Mouse (Mus musculus) neural tube, embryonic 14.5 days (tissue): ENCODE results near the gene Cfap70. TPM values are rescaled to one million over a fixed set of nuclear protein-coding genes. Genes with fewer than 3 reads are reported as not detected.

Experiments used
- ATAC-seq: fragments of 200-750 bp; cut with Nextera tagmentation; 2 replicates; pipeline ENCODE4 v1.8.0; 2017; ENCODE audit warnings: low read depth, mild to moderate bottlenecking, moderate TSS enrichment, moderate library complexity
- H3K27ac ChIP-seq: fragments of 300-500 bp; sonication (generic); 2 replicates; pipeline ENCODE4 v1.5.1; 2014; ENCODE audit warnings: low read depth, mild to moderate bottlenecking, control low read depth, low read length, moderate library complexity, mixed read lengths
- H3K27me3 ChIP-seq: fragments of 300-500 bp; sonication (generic); 2 replicates; pipeline ENCODE4 v1.6.1; 2014; ENCODE audit warnings: low read length; ENCODE audit not compliant: control insufficient read depth, insufficient read depth
- H3K36me3 ChIP-seq: fragments of 300-500 bp; sonication (generic); 2 replicates; pipeline ENCODE4 v1.6.1; 2014; ENCODE audit warnings: low read length, mixed read lengths; ENCODE audit not compliant: control insufficient read depth, insufficient read depth
- H3K4me1 ChIP-seq: fragments of 300-500 bp; sonication (generic); 2 replicates; pipeline ENCODE4 v1.6.1; 2014; ENCODE audit warnings: low read length; ENCODE audit not compliant: control insufficient read depth, insufficient read depth
- H3K4me2 ChIP-seq: fragments of 300-500 bp; sonication (generic); 2 replicates; pipeline ENCODE4 v1.6.1; 2014; ENCODE audit warnings: mild to moderate bottlenecking, low read depth, low read length, control low read depth
- H3K4me3 ChIP-seq: fragments of 300-500 bp; sonication (generic); 2 replicates; pipeline ENCODE4 v1.5.1; 2014; ENCODE audit warnings: low read depth, low read length, control low read depth, mixed read lengths
- H3K9ac ChIP-seq: fragments of 300-500 bp; sonication (generic); replicated peaks from 2 replicates; pipeline ENCODE4 v1.6.1; 2014; ENCODE audit warnings: low read depth, mild to moderate bottlenecking, control low read depth, low read length, mixed read lengths
- H3K9me3 ChIP-seq: fragments of 300-500 bp; sonication (generic); 2 replicates; pipeline ENCODE4 v1.6.1; 2016; ENCODE audit warnings: low read length; ENCODE audit not compliant: control insufficient read depth
- WGBS: fragments of 180-500 bp; shearing (Covaris S2); extraction: QIAGEN DNeasy Blood & Tissue Kit; methylation state at CpG from one replicate; pipeline ENCODE4 v1.1.7; 2014; 5-methylcytosine and 5-hydroxymethylcytosine counted together
- polyA plus RNA-seq: library from polyadenylated mRNA; unstranded; fragments of >200 nt; fragmentation: Nextera tagmentation; extraction: Ambion mirVana; gene quantifications from 2 replicates; pipeline ENCODE4 v1.2.1, GENCODE M21; 2014

Gene Cfap70
- 1.2 and 1.9 TPM in 2 replicates for polyA plus RNA-seq

- Histone ChIP-seq H3K27me3 (no peaks in the 10 kb centered on the region), H3K27ac (no peak within 1 kb of the TSS), H3K4me1 (no peaks in the 10 kb centered on the region), H3K36me3 (no peaks in the 10 kb centered on the region), H3K4me3 (peak within 1 kb of the TSS; percentile 29), H3K9ac (0 out of 2 replicates have a peak within 1 kb of the TSS, but pooled peaks have one; percentile 2), H3K4me2 (peak within 1 kb of the TSS; percentile 58), H3K9me3 (no peaks in the 10 kb centered on the region)
- ATAC-seq: peak; percentile 79
- WGBS: 4% methylated on average over 15 of the region's 15 CpGs
Observed at GRCm38 (mm10) chr14:20451765-20452331, at the start of gene Cfap70. Gene Cfap70, minus strand, starts transcription at chr14:20452226.

- Histone ChIP-seq H3K4me2 (no peak overlapping the region), H3K4me1 (no peaks in the 10 kb centered on the region), H3K9ac (no peak overlapping the region), H3K36me3 (peaks cover 21% of the 10 kb centered on the region), H3K4me3 (no peak overlapping the region), H3K27me3 (no peaks in the 10 kb centered on the region), H3K9me3 (no peaks in the 10 kb centered on the region), H3K27ac (no peak overlapping the region)
- WGBS: 94% methylated on average over 3 of the region's 3 CpGs
- ATAC-seq: no peak
Observed at GRCm38 (mm10) chr14:20499982-20500381, 48.0 kb upstream of the Cfap70 start.

GRCm38 (mm10) chr14:20496603-20497002 is 44.6 kb upstream of the Cfap70 start, which contains the start of gene Mss51:
Gene Mss51, minus strand, starts transcription at chr14:20496901.
- Histone ChIP-seq H3K27ac (no peak within 1 kb of the TSS), H3K4me3 (no peak within 1 kb of the TSS), H3K36me3 (peaks cover 24% of the 10 kb centered on the region), H3K4me2 (no peak within 1 kb of the TSS), H3K9me3 (no peaks in the 10 kb centered on the region), H3K9ac (no peak within 1 kb of the TSS), H3K4me1 (no peaks in the 10 kb centered on the region), H3K27me3 (no peaks in the 10 kb centered on the region)
- 87% methylated on average over 2 of the region's 2 CpGs for WGBS
- no peak for ATAC-seq

GRCm38 (mm10) chr14:20486031-20486430 is 34.0 kb upstream of the Cfap70 start:
- Histone ChIP-seq H3K36me3 (no peaks in the 10 kb centered on the region; the same call in 1 of the 2 replicates), H3K27ac (no peak overlapping the region), H3K4me1 (no peaks in the 10 kb centered on the region), H3K9me3 (no peaks in the 10 kb centered on the region), H3K9ac (no peak overlapping the region), H3K4me3 (no peak overlapping the region), H3K4me2 (no peak overlapping the region), H3K27me3 (no peaks in the 10 kb centered on the region)
- no peak for ATAC-seq
- 97% methylated on average over 5 of the region's 5 CpGs for WGBS

- H3K9me3 ChIP-seq: no peaks in the 10 kb centered on the region
- no peak overlapping the region for H3K4me2 ChIP-seq
- WGBS: 93% methylated on average over 7 of the region's 7 CpGs
- H3K27me3 ChIP-seq: no peaks in the 10 kb centered on the region
- H3K4me1 ChIP-seq: no peaks in the 10 kb centered on the region
- no peak for ATAC-seq
- H3K9ac ChIP-seq: no peak overlapping the region
- no peak overlapping the region for H3K4me3 ChIP-seq
- no peak overlapping the region for H3K27ac ChIP-seq
- no peaks in the 10 kb centered on the region for H3K36me3 ChIP-seq
Observed at GRCm38 (mm10) chr14:20482051-20482751, 30.2 kb upstream of the Cfap70 start.

- Histone ChIP-seq H3K27ac (no peak overlapping the region), H3K27me3 (no peaks in the 10 kb centered on the region), H3K4me2 (no peak overlapping the region), H3K9me3 (no peaks in the 10 kb centered on the region), H3K4me3 (no peak overlapping the region), H3K4me1 (no peaks in the 10 kb centered on the region), H3K36me3 (no peaks in the 10 kb centered on the region), H3K9ac (no peak overlapping the region)
- WGBS: 25% methylated on average over 5 of the region's 5 CpGs
- ATAC-seq: no peak
Observed at GRCm38 (mm10) chr14:20481211-20481610, 29.2 kb upstream of the Cfap70 start.

GRCm38 (mm10) chr14:20480195-20480579 is 28.2 kb upstream of the Cfap70 start:
- H3K4me1 ChIP-seq: no peaks in the 10 kb centered on the region
- no peaks in the 10 kb centered on the region for H3K36me3 ChIP-seq
- H3K27me3 ChIP-seq: no peaks in the 10 kb centered on the region
- WGBS: 81% methylated on average over 1 of the region's 1 CpGs
- ATAC-seq: peak; percentile 3; the same call in 1 of the 2 replicates
- H3K27ac ChIP-seq: no peak overlapping the region
- peak overlapping the region; percentile 62 for H3K4me3 ChIP-seq
- no peak overlapping the region for H3K9ac ChIP-seq
- no peaks in the 10 kb centered on the region for H3K9me3 ChIP-seq
- H3K4me2 ChIP-seq: peak overlapping the region; percentile 91

GRCm38 (mm10) chr14:20479291-20480194 is 27.5 kb upstream of the Cfap70 start, which contains the start of gene Anxa7:
Gene Anxa7, minus strand, starts transcription at chr14:20480133.
- Histone ChIP-seq H3K36me3 (no peaks in the 10 kb centered on the region), H3K9ac (peak within 1 kb of the TSS; percentile 53), H3K4me3 (peak within 1 kb of the TSS; percentile 62), H3K4me2 (peak within 1 kb of the TSS; percentile 91), H3K9me3 (no peaks in the 10 kb centered on the region), H3K4me1 (no peaks in the 10 kb centered on the region), H3K27ac (no peak within 1 kb of the TSS), H3K27me3 (no peaks in the 10 kb centered on the region)
- peak; percentile 86 for ATAC-seq
- WGBS: 1% methylated on average over 48 of the region's 48 CpGs
